9 mouse cellular contexts compared by ENCODE assay signal in the genomic region with DNA sequence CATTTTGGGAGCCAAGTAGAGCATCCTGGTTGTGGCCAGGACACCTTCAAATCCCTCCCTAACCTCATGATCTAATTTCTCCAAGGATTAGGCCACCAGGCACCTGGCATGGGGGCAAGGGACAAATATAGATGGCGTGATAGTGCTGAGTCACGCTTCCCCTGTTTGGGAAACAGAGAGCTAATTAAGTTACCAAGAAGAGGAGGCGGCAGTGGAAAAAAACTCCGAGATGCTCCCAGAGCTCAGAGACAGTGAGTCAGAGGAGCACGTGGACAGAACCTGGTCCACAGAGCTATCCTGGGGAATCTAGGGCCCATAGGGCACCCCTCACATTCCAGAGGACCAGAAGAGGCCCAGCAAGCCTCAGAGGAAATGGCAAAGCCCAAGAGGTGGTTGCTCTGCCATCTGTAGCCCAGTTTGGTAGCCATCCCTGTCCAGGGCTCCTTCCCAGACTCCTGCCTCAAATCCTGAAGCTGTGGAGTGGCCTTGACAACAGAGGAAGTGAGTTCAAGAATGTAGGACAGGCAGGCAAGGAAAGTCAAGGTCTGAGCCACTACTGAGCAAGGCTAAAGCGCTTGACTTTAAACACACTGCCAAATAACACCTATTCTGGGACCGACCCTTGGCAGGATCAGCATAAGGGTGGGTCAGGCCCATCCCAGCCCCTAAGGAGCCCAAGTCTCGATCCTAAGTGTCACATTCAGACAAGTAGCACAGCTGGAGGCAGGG. TPM values are rescaled to one million over a fixed set of nuclear protein-coding genes. Genes with fewer than 3 reads are reported as not detected.
DNase-seq lines count a peak whose midpoint lies in the region; ATAC-seq and TF ChIP-seq lines count a peak whose summit lies in the region.
"Had no signal": no experiment of that assay in that cellular context is flagged by ENCODE, and none has a peak within 500 bp of the region (broad histone marks: within the 10 kb centered on the region; RNA-seq: fewer than 3 reads in every experiment).

No protein-coding gene starts in this region.

- H3K4me2 ChIP-seq in hindbrain, embryonic 14.5 days (replicated peaks): no peak overlapping the region
- no peak overlapping the region for H3K4me2 ChIP-seq in CH12.LX (ENCODE audit: insufficient read depth, low read depth, poor library complexity, severe bottlenecking)

- H3K79me2 ChIP-seq in CH12.LX (replicated peaks; ENCODE audit: control insufficient read depth, extremely low read depth, insufficient read depth, poor library complexity, severe bottlenecking): no peaks in the 10 kb centered on the region

- TF ChIP-seq RAD21 in CH12.LX (IDR thresholded peaks at IDR 0.05; ENCODE audit: low read depth, low read length): no peak

- H3K4me1 ChIP-seq in hindbrain, embryonic 10.5 days (replicated peaks): peaks cover 12% of the 10 kb centered on the region
- no peaks in the 10 kb centered on the region for H3K4me1 ChIP-seq in hindbrain, embryonic 14.5 days (replicated peaks; ENCODE audit: control insufficient read depth, insufficient read depth, low read length)
- H3K4me1 ChIP-seq in CH12.LX (ENCODE audit: control insufficient read depth in 1 of 2, insufficient read depth in 2 of 2): peaks cover 0 to 26% of the 10 kb centered on the region in 2 experiments; a peak in 2 of 4 replicates

- H3K27ac ChIP-seq in hindbrain, embryonic 10.5 days: peak overlapping the region; percentile 14; the same call in 1 of the 2 replicates
- no peak overlapping the region for H3K27ac ChIP-seq in hindbrain, embryonic 14.5 days
- no peak overlapping the region for H3K27ac ChIP-seq in CH12.LX (ENCODE audit: insufficient read depth, low read depth)

- intact Hi-C loops in left cerebral cortex, postnatal 14 days (cut with DNase I): loop anchor here (5.0 kb wide), 1 partner anchor 57 kb away; no protein-coding TSS in a partner anchor

- no peaks in the 10 kb centered on the region for H3K9me3 ChIP-seq in hindbrain, embryonic 10.5 days
- no peaks in the 10 kb centered on the region for H3K9me3 ChIP-seq in hindbrain, embryonic 14.5 days (ENCODE audit: control insufficient read depth, low read length)
- H3K9me3 ChIP-seq in CH12.LX (replicated peaks; ENCODE audit: low read length): peaks cover 6% of the 10 kb centered on the region

- in situ Hi-C loops in CH12.LX (cut with MboI; ENCODE audit: low pct_ligation_motif_present, low pct_unique_long_range_greater_than_20kb, low sequenced_read_pairs): no loop called here

- no peak for TF ChIP-seq CTCF in CH12.LX (conservative IDR thresholded peaks at IDR 0.05 in 1 of 2, IDR thresholded peaks at IDR 0.05 in 1 of 2; ENCODE audit: low read depth in 2 of 2, low read length in 2 of 2)

- no peak overlapping the region for H3K9ac ChIP-seq in hindbrain, embryonic 14.5 days
- no peak overlapping the region for H3K9ac ChIP-seq in CH12.LX (ENCODE audit: insufficient read depth, low read depth)

- H3K27me3 ChIP-seq in hindbrain, embryonic 10.5 days (ENCODE audit: insufficient read depth, poor library complexity, severe bottlenecking): no peaks in the 10 kb centered on the region; the same call in 1 of the 2 replicates
- no peaks in the 10 kb centered on the region for H3K27me3 ChIP-seq in hindbrain, embryonic 14.5 days (ENCODE audit: control insufficient read depth, insufficient read depth, low read length)
- peaks cover 4% of the 10 kb centered on the region for H3K27me3 ChIP-seq in CH12.LX (replicated peaks)

- no peaks in the 10 kb centered on the region for H3K36me3 ChIP-seq in hindbrain, embryonic 10.5 days
- H3K36me3 ChIP-seq in hindbrain, embryonic 14.5 days (replicated peaks; ENCODE audit: control insufficient read depth, insufficient read depth): no peaks in the 10 kb centered on the region
- no peaks in the 10 kb centered on the region for H3K36me3 ChIP-seq in CH12.LX (replicated peaks in 1 of 2; ENCODE audit: control insufficient read depth in 1 of 2, insufficient read depth in 1 of 2, low read length in 1 of 2)

- H3K4me3 ChIP-seq in hindbrain, embryonic 10.5 days: no peak overlapping the region
- no peak overlapping the region for H3K4me3 ChIP-seq in hindbrain, embryonic 14.5 days (replicated peaks; ENCODE audit: low read length)
- H3K4me3 ChIP-seq in CH12.LX (replicated peaks in 1 of 3; ENCODE audit: low read depth in 2 of 3, low read length in 2 of 3, poor library complexity in 1 of 3): no peak overlapping the region

- DNase-seq in hindbrain, embryonic 10.5 days (ENCODE audit: low spot score): no peak
- DNase-seq in hindbrain, embryonic 14.5 days (ENCODE audit: low spot score): no peak
- DNase-seq in CH12.LX (ENCODE audit: extremely low read depth) (peak; percentile 66), liver (no peak)
- DNase-seq in adrenal gland, adult 8-10 months: peak; percentile 53
- DNase-seq in left cerebral cortex, postnatal 14 days (ENCODE audit: low spot score in 2 of 2): peak; percentile 70 to 74
- DNase-seq: kidney, adult 8-10 months had no signal

- WGBS in hindbrain, embryonic 10.5 days: 65% methylated on average over 8 of the region's 8 CpGs
- WGBS in hindbrain, embryonic 14.5 days: 58% methylated on average over 8 of the region's 8 CpGs

- peak; percentile 50; the same call in 1 of the 2 replicates for TF ChIP-seq EP300 in CH12.LX (IDR thresholded peaks at IDR 0.05; ENCODE audit: low read length)

- dilution Hi-C loops in CH12.LX (cut with MboI; ENCODE audit: extremely low pct_ligation_motif_present, extremely low pct_unique_long_range_greater_than_20kb, low sequenced_read_pairs): no loop called here

- TF ChIP-seq POLR2A in CH12.LX (IDR thresholded peaks at IDR 0.05; ENCODE audit: low read depth, low read length): no peak

- no peak for ATAC-seq in hindbrain, embryonic 14.5 days (ENCODE audit: low FRiP score)
- ATAC-seq in activated CD4-positive, CD25-positive, alpha-beta regulatory T cell, adult 4 months: no peak
- ATAC-seq: forebrain, embryonic 16.5 days had no signal

TF ChIP-seq in CH12.LX, 34 proteins besides CTCF, POLR2A, EP300 and RAD21:
- no peak for TF ChIP-seq JUND (conservative IDR thresholded peaks at IDR 0.05; ENCODE audit: low read depth, low read length)
- TF ChIP-seq RCOR1 (conservative IDR thresholded peaks at IDR 0.05; ENCODE audit: low read depth, low read length): no peak
- no peak for TF ChIP-seq IRF4 (IDR thresholded peaks at IDR 0.05; ENCODE audit: low read depth, low read length)
- TF ChIP-seq ETS1 (conservative IDR thresholded peaks at IDR 0.05; ENCODE audit: low read depth, low read length): no peak; the same call in 1 of the 2 replicates
- no peak for TF ChIP-seq KAT2A (IDR thresholded peaks at IDR 0.05; ENCODE audit: insufficient replicate concordance, low read length)
- TF ChIP-seq USF1 (IDR thresholded peaks at IDR 0.05; ENCODE audit: low read depth, low read length): no peak
- peak; percentile 27; the same call in 1 of the 2 replicates for TF ChIP-seq BHLHE40 (IDR thresholded peaks at IDR 0.05; ENCODE audit: low read depth, low read length)
- TF ChIP-seq CHD2 (IDR thresholded peaks at IDR 0.05; ENCODE audit: low read length): no peak
- no peak for TF ChIP-seq E2F4 (IDR thresholded peaks at IDR 0.05; ENCODE audit: insufficient replicate concordance, low read depth, low read length)
- no peak for TF ChIP-seq SMC3 (IDR thresholded peaks at IDR 0.05; ENCODE audit: low read depth, low read length)
- no peak for TF ChIP-seq USF2 (conservative IDR thresholded peaks at IDR 0.05; ENCODE audit: low read depth, low read length)
- no peak for TF ChIP-seq NELFE (IDR thresholded peaks at IDR 0.05; ENCODE audit: low read depth, low read length)
- TF ChIP-seq MAFK (IDR thresholded peaks at IDR 0.05; ENCODE audit: insufficient replicate concordance, low read length): peak; percentile 53; the same call in 1 of the 2 replicates
- TF ChIP-seq MAX (IDR thresholded peaks at IDR 0.05; ENCODE audit: low read length): peak; percentile 69
- no peak for TF ChIP-seq HCFC1 (IDR thresholded peaks at IDR 0.05; ENCODE audit: low read depth, low read length)
- TF ChIP-seq MEF2A (IDR thresholded peaks at IDR 0.05; ENCODE audit: borderline replicate concordance, low read depth, low read length): peak; percentile 24; the same call in 1 of the 2 replicates
- no peak for TF ChIP-seq TCF12 (IDR thresholded peaks at IDR 0.05; ENCODE audit: low read depth, low read length)
- 0 out of 2 replicates have a peak, but pooled peaks have one; percentile 11 for TF ChIP-seq MYC (IDR thresholded peaks at IDR 0.05; ENCODE audit: low read depth, low read length)
- TF ChIP-seq NRF1 (IDR thresholded peaks at IDR 0.05; ENCODE audit: low read depth, low read length): no peak
- TF ChIP-seq ZKSCAN1 (IDR thresholded peaks at IDR 0.05; ENCODE audit: borderline replicate concordance, low read depth, low read length): no peak
- no peak for TF ChIP-seq PAX5 (IDR thresholded peaks at IDR 0.05; ENCODE audit: low read length)
- TF ChIP-seq ELF1 (IDR thresholded peaks at IDR 0.05; ENCODE audit: low read depth, low read length): no peak
- TF ChIP-seq ZMIZ1 (IDR thresholded peaks at IDR 0.05; ENCODE audit: low read depth, low read length): no peak
- no peak for TF ChIP-seq ZC3H11A (IDR thresholded peaks at IDR 0.05; ENCODE audit: low read depth, low read length)
- TF ChIP-seq POLR2AphosphoS2 (IDR thresholded peaks at IDR 0.05; ENCODE audit: low read depth, low read length): no peak
- no peak for TF ChIP-seq ZNF384 (IDR thresholded peaks at IDR 0.05; ENCODE audit: low read depth, low read length)

RNA-seq across cellular contexts. Expression of a gene that starts 52.0 kb away (rescaled TPM):
- 46.9 and 113 TPM in 2 replicates for polyA plus RNA-seq in hindbrain, embryonic 10.5 days (2016; fragmentation: Nextera tagmentation; extraction: Ambion mirVana)
- polyA plus RNA-seq in hindbrain, embryonic 14.5 days (2014; fragmentation: Nextera tagmentation; extraction: Ambion mirVana): 377 and 395 TPM in 2 replicates
- total RNA-seq in CH12.LX (2012; rRNA removed): 0.34 and 0.42 TPM in 2 replicates
- 0.20 and 0.28 TPM in 2 replicates for total RNA-seq in CH12.LX (2014; rRNA removed)
- polyA plus RNA-seq in CH12.LX (2012; ENCODE audit: insufficient read length, low read depth): 0.93 and 1.3 TPM in 2 replicates
- total RNA-seq in adrenal gland, adult 8-10 months (2022): 10 to 100 TPM; 42.9 to 56.6 (median 48.5) TPM
- 1,000 to 10,000 TPM; 1,332 to 1,338 TPM for total RNA-seq in left cerebral cortex, postnatal 14 days (2021)
- under 1 TPM in 1 of 2 experiments, not detected in 1; 0.17 TPM for polyA plus RNA-seq in activated CD4-positive, CD25-positive, alpha-beta regulatory T cell, adult 4 months (2017; shearing (Covaris generic))

Comparison
In these comparisons a context has a peak if more than half of its experiments do, and no peak if none do; other contexts are left out.
1. DNase-seq: peak in CH12.LX (single experiment), adrenal gland, adult 8-10 months (single experiment) and left cerebral cortex, postnatal 14 days (2 of 2); none in hindbrain, embryonic 10.5 days (single experiment), hindbrain, embryonic 14.5 days (single experiment) and liver (single experiment).
2. RNA of a gene that starts 52.0 kb away (polyA plus RNA-seq): 377 to 395 TPM in hindbrain, embryonic 14.5 days and 46.9 to 113 TPM in hindbrain, embryonic 10.5 days; 0.93 to 1.3 TPM in CH12.LX and 0.17 TPM in activated CD4-positive, CD25-positive, alpha-beta regulatory T cell, adult 4 months; every median in the first group is over 10 times any median in the second.